Mouse (Mus musculus) liver, adult 2 months (tissue): ENCODE measurements around the gene Zfp827. TPM values are rescaled to one million over a fixed set of nuclear protein-coding genes. Genes with fewer than 3 reads are reported as not detected.

Experiments
- DNase-seq: peaks from one replicate; pipeline ENCODE4 v3.0.0-alpha.2; 2011; ENCODE audit warnings: low read depth, low spot score; ENCODE audit errors: extremely low read depth
- H3K27ac ChIP-seq: fragments of 200-500 bp; replicated peaks from 2 replicates; pipeline ENCODE4 v1.5.1; 2012; ENCODE audit warnings: low read depth, mild to moderate bottlenecking, control low read depth, inconsistent platforms, low read length; ENCODE audit not compliant: insufficient read depth
- H3K27me3 ChIP-seq: fragments of 200-500 bp; 2 replicates; pipeline ENCODE4 v1.6.1; 2012; ENCODE audit warnings: mild to moderate bottlenecking, moderate library complexity, low read length, inconsistent platforms; ENCODE audit not compliant: control insufficient read depth, insufficient read depth
- H3K36me3 ChIP-seq: fragments of 200-500 bp; 2 replicates; pipeline ENCODE4 v1.6.1; 2012; ENCODE audit warnings: low read length, inconsistent platforms; ENCODE audit not compliant: control insufficient read depth, insufficient read depth
- H3K4me1 ChIP-seq: fragments of 200-500 bp; 2 replicates; pipeline ENCODE4 v1.6.1; 2011; ENCODE audit warnings: low read length; ENCODE audit not compliant: control insufficient read depth, insufficient read depth
- H3K4me3 ChIP-seq: fragments of 200-500 bp; 2 replicates; pipeline ENCODE4 v1.5.1; 2011; ENCODE audit warnings: low read depth, mild to moderate bottlenecking, control low read depth, low read length, moderate library complexity; ENCODE audit not compliant: insufficient read depth
- H3K79me2 ChIP-seq: fragments of 200-500 bp; 2 replicates; pipeline ENCODE4 v1.6.1; 2012; ENCODE audit warnings: inconsistent platforms, mild to moderate bottlenecking, low read length, moderate library complexity; ENCODE audit not compliant: control insufficient read depth, insufficient read depth
- H3K9ac ChIP-seq: fragments of 200-500 bp; 2 replicates; pipeline ENCODE4 v1.6.1; 2012; ENCODE audit warnings: low read depth, mild to moderate bottlenecking, control low read depth, inconsistent platforms, low read length
- CTCF ChIP-seq: fragments of 200-500 bp; IDR thresholded peaks from 2 replicates; pipeline ENCODE4 v1.5.1; 2011; ENCODE audit warnings: low read depth, low read length, control low read depth
- POLR2A ChIP-seq: fragments of 200-500 bp; IDR thresholded peaks from 2 replicates; pipeline ENCODE4 v1.6.1; 2011; ENCODE audit warnings: low read length, control low read depth; ENCODE audit not compliant: insufficient read depth; ENCODE audit errors: extremely low read depth
- WGBS: fragments of 180-500 bp; shearing (Covaris S2); methylation state at CpG from one replicate; pipeline ENCODE4 v1.1.7; 2018; 5-methylcytosine and 5-hydroxymethylcytosine counted together
- polyA plus RNA-seq: library from polyadenylated mRNA; depleted of rRNA; stranded (reverse); fragments of >200 nt; gene quantifications from 2 replicates; pipeline ENCODE4 v1.2.3, GENCODE M21; 2012
- total RNA-seq: library from RNA; depleted of rRNA; stranded (reverse); fragments of >200 nt; gene quantifications from 2 replicates; pipeline ENCODE4 v1.2.3, GENCODE M21; 2014

The Zfp827 gene
- total and polyA plus RNA-seq, 2 experiments = 0.09 to 0.10 TPM

DNA sequence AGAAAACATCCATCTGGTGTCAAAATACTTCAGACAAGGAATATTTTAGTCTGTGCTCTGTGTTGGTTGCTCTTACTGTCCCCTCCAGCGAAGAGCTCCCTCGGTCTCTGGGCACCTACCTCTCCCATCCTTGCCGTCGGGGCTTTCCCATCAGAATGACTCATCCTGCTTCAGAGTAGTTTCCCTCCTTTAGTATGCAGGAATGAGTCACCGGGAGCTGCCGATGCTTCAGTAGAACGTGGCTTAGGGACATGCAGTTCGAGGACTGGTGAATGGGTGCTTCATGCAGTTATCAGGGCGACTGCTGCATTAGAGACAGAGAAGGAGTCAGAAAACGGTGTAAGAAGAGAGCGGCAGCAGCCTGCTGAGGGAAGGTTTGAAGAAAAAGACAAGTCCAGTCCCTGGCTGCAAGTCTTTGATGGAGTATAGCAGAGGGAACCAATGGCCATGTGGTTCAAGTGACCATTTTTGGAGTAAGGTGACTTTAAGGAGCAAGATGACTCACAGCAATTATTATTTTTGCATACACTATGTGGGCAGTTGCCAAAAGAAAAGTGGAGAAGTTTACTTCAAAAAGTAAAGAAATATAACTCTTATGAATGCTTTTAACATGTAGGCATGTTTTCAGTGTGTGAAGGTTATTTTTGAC, 122.4 kb downstream of the Zfp827 start:
- TF ChIP-seq CTCF (no peak), POLR2A (no peak)

DNA sequence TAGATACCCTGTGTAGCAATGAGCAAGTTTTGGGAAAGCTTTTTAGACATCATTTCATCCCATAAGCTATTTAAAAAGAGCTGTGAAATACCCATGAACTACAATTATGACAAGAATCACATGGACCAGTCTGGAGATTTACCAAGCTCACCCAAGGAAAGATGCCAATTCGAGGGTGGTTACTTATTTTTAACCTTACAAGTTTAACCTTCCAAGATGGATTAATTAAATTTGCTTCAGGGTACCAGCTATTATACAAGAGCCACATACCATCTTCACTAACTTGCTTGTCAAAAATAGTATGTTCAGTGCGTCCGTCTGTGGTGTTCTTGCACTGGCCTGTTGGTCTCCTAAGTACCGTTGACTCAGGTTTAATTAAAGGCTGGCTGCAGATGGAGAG, 123.4 kb downstream of the Zfp827 start:
- Histone ChIP-seq H3K36me3 (no peaks in the 10 kb centered on the region), H3K9ac (no peak overlapping the region), H3K27ac (no peak overlapping the region), H3K79me2 (no peaks in the 10 kb centered on the region), H3K27me3 (no peaks in the 10 kb centered on the region), H3K4me3 (no peak overlapping the region), H3K4me1 (no peaks in the 10 kb centered on the region)
- WGBS = 94% methylated on average over 4 of the region's 4 CpGs
- TF ChIP-seq POLR2A (no peak), CTCF (no peak)
- DNase-seq = no peak

More for the DNA sequence above, 122.4 kb downstream of the Zfp827 start:
- no peaks in the 10 kb centered on the region for H3K79me2 ChIP-seq
- 77% methylated on average over 11 of the region's 11 CpGs for WGBS
- no peak overlapping the region for H3K9ac ChIP-seq
- H3K4me3 ChIP-seq = no peak overlapping the region
- H3K27me3 ChIP-seq = no peaks in the 10 kb centered on the region
- H3K4me1 ChIP-seq = no peaks in the 10 kb centered on the region
- no peak overlapping the region for H3K27ac ChIP-seq
- no peak for DNase-seq
- no peaks in the 10 kb centered on the region for H3K36me3 ChIP-seq

- Histone ChIP-seq H3K27ac (no peak overlapping the region), H3K9ac (no peak overlapping the region), H3K4me1 (no peaks in the 10 kb centered on the region), H3K36me3 (no peaks in the 10 kb centered on the region), H3K79me2 (no peaks in the 10 kb centered on the region), H3K27me3 (no peaks in the 10 kb centered on the region), H3K4me3 (no peak overlapping the region)
- 43% methylated on average over 1 of the region's 1 CpGs for WGBS
- TF ChIP-seq CTCF = no peak
- no peak for TF ChIP-seq POLR2A
- DNase-seq = peak; percentile 19
Observed at GRCm38 (mm10) chr8:79153201-79153600, 125.0 kb downstream of the Zfp827 start.

DNA sequence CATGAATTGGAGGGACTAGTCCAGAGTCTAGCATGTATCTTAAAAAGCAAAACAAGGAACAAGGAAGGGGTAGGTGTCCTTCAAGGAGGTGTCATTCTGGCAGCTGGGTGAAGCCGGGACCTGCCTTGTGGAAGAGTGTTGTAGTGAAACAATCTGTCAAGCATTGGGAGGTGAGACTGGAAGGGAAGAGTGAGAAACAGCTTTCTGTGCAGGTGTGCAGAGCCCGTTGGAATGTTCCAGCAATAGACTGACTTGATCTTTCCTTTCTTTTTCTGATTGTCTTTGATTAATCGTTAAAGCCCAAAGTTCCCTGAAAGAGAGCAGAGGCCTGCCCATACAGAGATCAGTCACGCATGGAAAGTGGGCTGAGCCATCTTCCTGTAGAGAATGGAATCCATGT, 125.4 kb downstream of the Zfp827 start:
- H3K9ac ChIP-seq = no peak overlapping the region
- no peaks in the 10 kb centered on the region for H3K79me2 ChIP-seq
- no peak overlapping the region for H3K4me3 ChIP-seq
- H3K36me3 ChIP-seq = no peaks in the 10 kb centered on the region
- no peak for DNase-seq
- no peaks in the 10 kb centered on the region for H3K27me3 ChIP-seq
- H3K4me1 ChIP-seq = no peaks in the 10 kb centered on the region
- H3K27ac ChIP-seq = no peak overlapping the region
- no peak for TF ChIP-seq CTCF
- TF ChIP-seq POLR2A = no peak
- WGBS = 92% methylated on average over 4 of the region's 4 CpGs

- no peaks in the 10 kb centered on the region for H3K27me3 ChIP-seq
- H3K9ac ChIP-seq = no peak overlapping the region
- H3K79me2 ChIP-seq = no peaks in the 10 kb centered on the region
- 96% methylated on average over 10 of the region's 10 CpGs for WGBS
- no peaks in the 10 kb centered on the region for H3K36me3 ChIP-seq
- no peak for DNase-seq
- H3K27ac ChIP-seq = no peak overlapping the region
- H3K4me1 ChIP-seq = peaks cover 2% of the 10 kb centered on the region; the same call in 1 of the 2 replicates
- no peak for TF ChIP-seq CTCF
- TF ChIP-seq POLR2A = no peak
- no peak overlapping the region for H3K4me3 ChIP-seq
Observed at GRCm38 (mm10) chr8:79155556-79156161, 127.4 kb downstream of the Zfp827 start.

DNA sequence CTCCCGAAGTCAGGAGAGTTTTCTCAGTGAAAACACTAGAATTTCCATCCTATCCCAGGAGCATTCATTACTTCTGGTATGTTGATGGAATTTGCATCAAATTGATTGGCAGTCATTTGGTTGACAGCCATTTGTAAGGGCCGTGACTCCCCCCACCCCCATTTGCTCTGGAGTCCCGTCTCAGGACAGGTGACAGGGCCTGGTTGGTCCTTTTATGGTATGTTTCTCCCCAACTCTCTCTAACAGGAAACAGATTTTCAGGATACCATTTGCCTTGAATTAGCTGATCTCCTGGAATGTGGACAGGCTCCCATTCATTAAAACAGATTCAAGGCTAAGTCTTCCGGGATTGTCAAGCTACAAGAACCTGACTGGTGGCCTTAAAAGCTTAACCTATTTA, 129.1 kb downstream of the Zfp827 start:
- Histone ChIP-seq H3K79me2 (no peaks in the 10 kb centered on the region), H3K4me1 (peaks cover 2% of the 10 kb centered on the region; the same call in 1 of the 2 replicates), H3K36me3 (no peaks in the 10 kb centered on the region), H3K9ac (no peak overlapping the region), H3K27ac (no peak overlapping the region), H3K27me3 (no peaks in the 10 kb centered on the region), H3K4me3 (no peak overlapping the region)
- TF ChIP-seq CTCF = no peak
- no peak for TF ChIP-seq POLR2A
- 87% methylated on average over 4 of the region's 4 CpGs for WGBS
- DNase-seq = no peak
